Mouse (Mus musculus) lung, adult 10 weeks (tissue): ENCODE results near the gene Grm8. TPM values are rescaled to one million over a fixed set of nuclear protein-coding genes. Genes with fewer than 3 reads are reported as not detected.

ENCODE experiments used
- polyA plus RNA-seq: library from polyadenylated mRNA; stranded (reverse); fragments of 350-450 nt; fragmentation: Illumina TruSeq; extraction: RNeasy Lipid Tissue Mini Kit (QIAGEN cat#74804); gene quantifications from one replicate; pipeline ENCODE4 v1.2.3, GENCODE M21; 2014; ENCODE audit warnings: low read depth, low replicate concordance; ENCODE audit not compliant: insufficient read depth

The Grm8 gene
- not detected for polyA plus RNA-seq

DNA sequence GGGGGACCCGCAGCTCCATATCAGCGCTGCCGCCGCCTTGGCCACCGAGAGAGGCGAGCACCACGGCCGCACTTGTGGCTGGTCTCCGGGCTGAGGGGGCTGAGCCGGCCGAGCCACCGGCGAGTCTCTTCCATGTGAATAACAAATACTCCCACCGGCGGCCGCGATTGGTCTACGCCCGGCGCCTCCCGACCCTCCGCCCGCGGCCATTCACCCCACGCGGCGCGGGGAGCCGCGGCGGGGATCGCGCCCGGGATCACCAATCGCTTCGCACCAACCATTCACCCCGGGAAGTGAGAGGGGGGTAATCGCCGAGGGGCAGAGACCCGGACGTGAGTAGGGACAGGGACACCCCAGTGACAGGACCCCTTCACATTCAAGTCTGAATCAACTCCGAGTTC is at the start of gene Grm8:
Grm8 (minus strand) TSS at position 178 of the 401 bp plus-strand sequence.

